Mouse (Mus musculus) T-helper 2 cell (primary cell): ENCODE results near the gene Ttyh1.

Experiments
- in situ Hi-C: fragments of 300-600 bp; cut with MboI, MseI; formaldehyde crosslinking; loops from one replicate; pipeline ENCODE4 v1.15.1; 2025; ENCODE audit warnings: high pct_unique_total_duplicates

Ttyh1 gene

GRCm38 (mm10) chr7:4122783-4123182 lies 3.6 kb downstream of the Ttyh1 start:
- in situ Hi-C loops = loop anchor here (10.0 kb wide), 1 partner anchor 402 kb away; the partner anchor contains the start of gene Tnni3

GRCm38 (mm10) chr7:4123732-4124131 lies 4.5 kb downstream of the Ttyh1 start:
- in situ Hi-C loops = loop anchor here (10.0 kb wide), 1 partner anchor 401 kb away; the partner anchor contains the start of gene Tnni3

- in situ Hi-C loops = loop anchor here (10.0 kb wide), 1 partner anchor 400 kb away; the partner anchor contains the start of gene Tnni3
These were observed 5.1 kb downstream of the Ttyh1 start for GRCm38 (mm10) chr7:4124315-4124759.

- in situ Hi-C loops = loop anchor here (5.0 to 25.0 kb wide), 4 partner anchors 312 to 937 kb away; partner anchors contain the start of genes Pirb, Rps9, Tnni3 and U2af2
These were observed 5.6 kb downstream of the Ttyh1 start for GRCm38 (mm10) chr7:4124856-4125255.

GRCm38 (mm10) chr7:4125306-4125705 lies 6.1 kb downstream of the Ttyh1 start:
- in situ Hi-C loops = loop anchor here (5.0 to 25.0 kb wide), 4 partner anchors 312 to 937 kb away; partner anchors contain the start of genes Pirb, Rps9, Tnni3 and U2af2

GRCm38 (mm10) chr7:4126992-4127785 lies 8.0 kb downstream of the Ttyh1 start:
- in situ Hi-C loops = loop anchor here (5.0 to 25.0 kb wide), 4 partner anchors 310 to 935 kb away; partner anchors contain the start of genes Pirb, Rps9, Tnni3 and U2af2

GRCm38 (mm10) chr7:4127894-4128293 lies 8.7 kb downstream of the Ttyh1 start:
- in situ Hi-C loops = loop anchor here (5.0 to 25.0 kb wide), 4 partner anchors 309 to 934 kb away; partner anchors contain the start of genes Pirb, Rps9, Tnni3 and U2af2

GRCm38 (mm10) chr7:4128860-4129259 lies 9.7 kb downstream of the Ttyh1 start:
- in situ Hi-C loops = loop anchor here (5.0 to 25.0 kb wide), 4 partner anchors 308 to 933 kb away; partner anchors contain the start of genes Pirb, Rps9, Tnni3 and U2af2

GRCm38 (mm10) chr7:4130686-4131452 lies 11.7 kb downstream of the Ttyh1 start:
- in situ Hi-C loops = loop anchor here (25.0 kb wide), 2 partner anchors 419 to 931 kb away; partner anchors contain the start of genes Pirb, Rps9, U2af2 and Zfp580

- in situ Hi-C loops = loop anchor here (25.0 kb wide), 2 partner anchors 420 to 930 kb away; partner anchors contain the start of genes Pirb, Rps9, U2af2 and Zfp580
These were observed 12.8 kb downstream of the Ttyh1 start for GRCm38 (mm10) chr7:4131964-4132363.

- in situ Hi-C loops = loop anchor here (25.0 kb wide), 2 partner anchors 420 to 930 kb away; partner anchors contain the start of genes Pirb, Rps9, U2af2 and Zfp580
These were observed 13.4 kb downstream of the Ttyh1 start for GRCm38 (mm10) chr7:4132581-4132980.

GRCm38 (mm10) chr7:4132998-4133397 lies 13.8 kb downstream of the Ttyh1 start:
- in situ Hi-C loops = loop anchor here (25.0 kb wide), 2 partner anchors 421 to 929 kb away; partner anchors contain the start of genes Pirb, Rps9, U2af2 and Zfp580

- in situ Hi-C loops = loop anchor here (25.0 kb wide), 2 partner anchors 423 to 927 kb away; partner anchors contain the start of genes Pirb, Rps9, U2af2 and Zfp580
These were observed 15.7 kb downstream of the Ttyh1 start for GRCm38 (mm10) chr7:4134911-4135310.

GRCm38 (mm10) chr7:4136404-4136770 lies 17.2 kb downstream of the Ttyh1 start:
- in situ Hi-C loops = loop anchor here (25.0 kb wide), 2 partner anchors 424 to 926 kb away; partner anchors contain the start of genes Pirb, Rps9, U2af2 and Zfp580

GRCm38 (mm10) chr7:4136771-4137531 lies 17.7 kb downstream of the Ttyh1 start, which contains the start of gene Leng8:
TSS of gene Leng8 (plus strand) at chr7:4137039.
- in situ Hi-C loops = loop anchor here (25.0 kb wide), 2 partner anchors 425 to 925 kb away; partner anchors contain the start of genes Pirb, Rps9, U2af2 and Zfp580

GRCm38 (mm10) chr7:4137746-4138145 lies 18.5 kb downstream of the Ttyh1 start:
- in situ Hi-C loops = loop anchor here (25.0 kb wide), 2 partner anchors 425 to 925 kb away; partner anchors contain the start of genes Pirb, Rps9, U2af2 and Zfp580

GRCm38 (mm10) chr7:4138181-4138580 lies 19.0 kb downstream of the Ttyh1 start:
- in situ Hi-C loops = loop anchor here (25.0 kb wide), 2 partner anchors 426 to 924 kb away; partner anchors contain the start of genes Pirb, Rps9, U2af2 and Zfp580

- in situ Hi-C loops = loop anchor here (25.0 kb wide), 2 partner anchors 426 to 924 kb away; partner anchors contain the start of genes Pirb, Rps9, U2af2 and Zfp580
These were observed 19.5 kb downstream of the Ttyh1 start for GRCm38 (mm10) chr7:4138671-4139070.

GRCm38 (mm10) chr7:4139391-4139790 lies 20.2 kb downstream of the Ttyh1 start:
- in situ Hi-C loops = loop anchor here (25.0 kb wide), 2 partner anchors 427 to 923 kb away; partner anchors contain the start of genes Pirb, Rps9, U2af2 and Zfp580
